ENCODE assay signal across 8 mouse cellular contexts in the genomic region with DNA sequence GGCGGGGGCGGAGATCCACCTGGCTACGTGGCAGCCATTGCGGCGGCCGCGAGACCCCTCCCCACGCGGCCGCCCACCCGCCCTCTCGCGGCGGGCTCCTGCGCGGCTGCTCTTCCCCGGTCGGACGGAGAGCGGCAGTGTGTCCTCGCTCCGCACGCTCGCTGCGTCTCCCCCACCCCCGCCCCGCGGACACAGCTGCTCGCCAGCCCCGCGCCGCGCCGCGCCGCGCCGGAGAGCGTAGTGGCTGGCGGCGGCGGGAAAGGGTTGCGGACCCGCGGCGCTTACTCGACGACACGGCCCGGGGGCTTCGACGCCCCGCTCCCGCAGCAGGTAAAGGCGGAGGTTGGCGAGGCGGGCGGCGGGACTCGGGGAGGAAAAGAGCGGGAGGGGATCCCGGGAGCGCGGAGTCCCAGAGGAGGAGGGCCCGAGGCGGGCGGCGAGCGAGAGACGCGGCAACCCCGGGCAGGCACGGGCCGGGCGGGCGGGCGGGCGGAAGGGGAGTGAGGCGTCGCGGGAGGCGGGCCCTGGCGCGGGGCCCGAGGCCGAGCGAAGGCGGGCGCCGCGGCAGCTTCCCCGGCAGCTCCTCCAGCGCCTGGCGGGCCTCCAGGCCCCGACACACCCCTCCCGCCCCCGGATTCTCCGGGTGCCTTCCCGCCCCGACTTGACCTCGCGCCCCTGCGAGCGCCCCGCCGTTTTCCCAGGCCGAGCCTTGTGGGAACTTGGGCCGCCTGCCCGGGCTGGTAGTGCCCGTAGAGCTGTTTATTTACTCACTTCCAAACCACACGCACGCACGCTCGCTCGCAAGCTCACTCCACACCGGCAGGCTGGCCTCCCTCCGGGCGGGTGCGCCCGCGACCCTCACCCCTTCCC. TPM values are rescaled to one million over a fixed set of nuclear protein-coding genes. Genes with fewer than 3 reads are reported as not detected.
DNase-seq lines count a peak whose midpoint lies in the region; ATAC-seq and TF ChIP-seq lines count a peak whose summit lies in the region.

No protein-coding gene starts in this region.

- no peaks in the 10 kb centered on the region for H3K36me3 ChIP-seq in hindbrain, postnatal 0 days (ENCODE audit: insufficient read depth, low read length)

- peak overlapping the region; percentile 98 for H3K9ac ChIP-seq in hindbrain, postnatal 0 days (replicated peaks; ENCODE audit: low read length)

- DNase-seq in ZHBTc4 (ENCODE audit: low read depth, low spot score): peak; percentile 83
- peak; percentile 70 to 74 for DNase-seq in cerebellum, postnatal 36 days
- DNase-seq in gastrocnemius, adult 2 months: peak; percentile 94
- DNase-seq in hindbrain, postnatal 0 days (ENCODE audit: low spot score): peak; percentile 93
- DNase-seq in left cerebral cortex, adult 8-10 months (ENCODE audit: low spot score in 2 of 2): peak; percentile 45 to 60
- DNase-seq in right cerebral cortex, adult 18-20 months: peak; percentile 76
- DNase-seq in urinary bladder, postnatal 10 days (ENCODE audit: low spot score): peak; percentile 57

- WGBS in hindbrain, postnatal 0 days: under 1% methylated on average over 65 of the region's 121 CpGs

- H3K27me3 ChIP-seq in hindbrain, postnatal 0 days (ENCODE audit: insufficient read depth, low read length): no peaks in the 10 kb centered on the region

- H3K4me2 ChIP-seq in hindbrain, postnatal 0 days (ENCODE audit: low read depth, low read length): peak overlapping the region; percentile 69

- peak; percentile 90 for ATAC-seq in hindbrain, postnatal 0 days
- peak; percentile 80 for ATAC-seq in megakaryocyte, adult 5-6 weeks (ENCODE audit: poor library complexity, severe bottlenecking)

- intact Hi-C loops in gastrocnemius, adult 2 months (cut with DNase I): loop anchor here (2.0 to 5.0 kb wide), 2 partner anchors 67 to 173 kb away; a partner anchor contains a TSS

- no peaks in the 10 kb centered on the region for H3K9me3 ChIP-seq in hindbrain, postnatal 0 days (ENCODE audit: low read length)

- no peaks in the 10 kb centered on the region; the same call in 1 of the 2 replicates for H3K4me1 ChIP-seq in hindbrain, postnatal 0 days (ENCODE audit: insufficient read depth, low read length)

- H3K27ac ChIP-seq in gastrocnemius, adult 2 months: peak overlapping the region; percentile 100
- H3K27ac ChIP-seq in hindbrain, postnatal 0 days: peak overlapping the region; percentile 100

- TF ChIP-seq CTCF in gastrocnemius, adult 2 months (IDR thresholded peaks at IDR 0.05): peak; percentile 76
- TF ChIP-seq CTCF in hindbrain, postnatal 0 days (IDR thresholded peaks at IDR 0.05; ENCODE audit: low read depth): peak; percentile 56; the same call in 1 of the 2 replicates

- H3K4me3 ChIP-seq in gastrocnemius, adult 2 months: peak overlapping the region; percentile 99
- peak overlapping the region; percentile 95 for H3K4me3 ChIP-seq in hindbrain, postnatal 0 days (ENCODE audit: low read length)

RNA-seq across cellular contexts. Expression of a gene that starts 0.8 kb away (rescaled TPM):
- total RNA-seq in gastrocnemius, adult 2 months (2021): 1 to 10 TPM; 5.0 to 7.8 TPM
- 27.4 and 41.7 TPM in 2 replicates for total RNA-seq in hindbrain, postnatal 0 days (2014; rRNA removed)
- 9.7 and 10.0 TPM in 2 replicates for polyA plus RNA-seq in hindbrain, postnatal 0 days (2015; fragmentation: Nextera tagmentation; extraction: Ambion mirVana)
- 1 to 10 TPM; 4.6 to 7.5 (median 7.2) TPM for total RNA-seq in left cerebral cortex, adult 8-10 months (2022)
- 30.8 and 31.5 TPM in 2 replicates for total RNA-seq in megakaryocyte, adult 5-6 weeks (2015)
- total RNA-seq in megakaryocyte, adult 5-6 weeks (2017): 25.7 and 28.8 TPM in 2 replicates

Comparison
In these comparisons a context has a peak if more than half of its experiments do, and no peak if none do; other contexts are left out.
1. Peak in every context shown above with its lines: DNase-seq, ATAC-seq, H3K4me3 ChIP-seq and H3K27ac ChIP-seq.